ENCODE assay signal across 8 mouse cellular contexts in the genomic region with DNA sequence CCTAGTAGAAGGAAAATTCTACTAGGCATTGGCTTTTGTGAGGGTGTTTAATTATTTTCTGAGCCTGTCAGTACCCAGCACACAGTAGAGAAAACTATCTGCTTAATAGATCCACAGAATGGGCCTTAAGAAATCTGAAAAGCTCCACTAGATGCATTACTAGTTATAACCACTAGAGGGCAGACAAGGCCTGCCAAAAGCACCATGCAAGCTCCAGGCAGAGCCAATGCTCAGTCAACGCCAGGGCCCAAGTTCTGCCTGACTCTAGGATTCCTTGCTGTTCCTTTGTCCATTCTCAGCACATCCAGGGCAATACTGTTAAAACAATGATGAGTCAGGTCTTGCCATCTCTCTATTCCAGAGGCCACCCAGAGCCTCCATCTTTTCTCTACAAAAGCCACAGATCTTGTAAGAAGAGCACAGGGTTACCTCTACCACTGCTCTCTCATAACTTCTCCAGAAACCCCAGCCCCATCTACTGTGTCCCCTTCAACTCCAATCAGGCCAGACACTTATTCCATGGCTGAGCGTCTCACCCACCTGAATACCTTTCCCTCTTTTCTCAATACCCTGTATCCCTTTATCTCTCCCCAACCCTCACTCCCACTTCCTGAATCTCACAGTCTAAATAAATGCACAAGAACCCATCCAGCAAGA.
DNase-seq lines count a peak whose midpoint lies in the region; ATAC-seq and TF ChIP-seq lines count a peak whose summit lies in the region.

No protein-coding gene starts in this region.

- POLR2A ChIA-PET in Patski (lab: Charles Lee), result no interaction called here

- H3K4me3 ChIP-seq in liver, adult 2 months (ENCODE audit: insufficient read depth, low read depth, low read length), result no peak overlapping the region
- no peak overlapping the region for H3K4me3 ChIP-seq in liver, embryonic 11.5 days (ENCODE audit: low read depth, low read length)
- H3K4me3 ChIP-seq in limb, embryonic 10.5 days, result no peak overlapping the region
- no peak overlapping the region for H3K4me3 ChIP-seq in neural tube, embryonic 13.5 days

- peak; percentile 85 for TF ChIP-seq CTCF in liver, adult 2 months (IDR thresholded peaks at IDR 0.05; ENCODE audit: low read depth, low read length)
- peak; percentile 74 for TF ChIP-seq CTCF in Patski (IDR thresholded peaks at IDR 0.05)

- WGBS in liver, adult 2 months, result 28% methylated on average over 2 of the region's 2 CpGs
- WGBS in liver, embryonic 11.5 days, result 30% methylated on average over 2 of the region's 2 CpGs
- 43% methylated on average over 2 of the region's 2 CpGs for WGBS in limb, embryonic 10.5 days
- WGBS in neural tube, embryonic 13.5 days, result 29% methylated on average over 2 of the region's 2 CpGs

- H3K9ac ChIP-seq in liver, adult 2 months (ENCODE audit: low read depth, low read length), result no peak overlapping the region
- no peak overlapping the region for H3K9ac ChIP-seq in liver, embryonic 11.5 days (ENCODE audit: low read depth, low read length)
- no peak overlapping the region for H3K9ac ChIP-seq in neural tube, embryonic 13.5 days

- H3K4me1 ChIP-seq in liver, adult 2 months (ENCODE audit: control insufficient read depth, insufficient read depth, low read length), result no peaks in the 10 kb centered on the region
- H3K4me1 ChIP-seq in liver, embryonic 11.5 days (replicated peaks; ENCODE audit: control insufficient read depth, insufficient read depth, low read length), result no peaks in the 10 kb centered on the region
- H3K4me1 ChIP-seq in limb, embryonic 10.5 days, result peaks cover 18% of the 10 kb centered on the region; the same call in 1 of the 2 replicates
- peaks cover 30% of the 10 kb centered on the region for H3K4me1 ChIP-seq in neural tube, embryonic 13.5 days (replicated peaks)

- no peaks in the 10 kb centered on the region for H3K79me2 ChIP-seq in liver, adult 2 months (ENCODE audit: control insufficient read depth, insufficient read depth, low read length)

- H3K36me3 ChIP-seq in liver, adult 2 months (ENCODE audit: control insufficient read depth, insufficient read depth, low read length), result no peaks in the 10 kb centered on the region
- H3K36me3 ChIP-seq in liver, embryonic 11.5 days (ENCODE audit: control insufficient read depth, insufficient read depth, low read length), result no peaks in the 10 kb centered on the region
- no peaks in the 10 kb centered on the region for H3K36me3 ChIP-seq in limb, embryonic 10.5 days
- H3K36me3 ChIP-seq in neural tube, embryonic 13.5 days, result no peaks in the 10 kb centered on the region

- ATAC-seq in liver, embryonic 11.5 days (replicated peaks; ENCODE audit: low FRiP score), result no peak
- ATAC-seq in Patski, result no peak
- peak; percentile 77 for ATAC-seq in common myeloid progenitor, adult 5-6 weeks (replicated peaks; ENCODE audit: low read depth, poor library complexity, severe bottlenecking)
- peak; percentile 62; the same call in 1 of the 2 replicates for ATAC-seq in neural tube, embryonic 13.5 days (ENCODE audit: low read depth)

- H3K27me3 ChIP-seq in liver, adult 2 months (ENCODE audit: control insufficient read depth, insufficient read depth, low read length), result no peaks in the 10 kb centered on the region
- peaks cover 10% of the 10 kb centered on the region for H3K27me3 ChIP-seq in liver, embryonic 11.5 days (replicated peaks; ENCODE audit: control insufficient read depth, insufficient read depth, low read length)
- peaks cover 57% of the 10 kb centered on the region for H3K27me3 ChIP-seq in Patski
- H3K27me3 ChIP-seq in limb, embryonic 10.5 days (ENCODE audit: low read depth, poor library complexity, severe bottlenecking), result peaks cover 43% of the 10 kb centered on the region
- H3K27me3 ChIP-seq in neural tube, embryonic 13.5 days, result no peaks in the 10 kb centered on the region; the same call in none of the 2 replicates

- DNase-seq in liver, adult 2 months (ENCODE audit: extremely low read depth, low read depth, low spot score), result peak; percentile 56
- DNase-seq in liver, embryonic 11.5 days (ENCODE audit: low spot score), result no peak
- no peak for DNase-seq in Patski (ENCODE audit: low read depth, low spot score)
- peak; percentile 6 to 10 for DNase-seq in heart, postnatal 36 days
- DNase-seq in limb, embryonic 10.5 days (ENCODE audit: low spot score), result peak; percentile 53
- DNase-seq in T-cell, adult 2 months (ENCODE audit: low spot score), result no peak

- TF ChIP-seq POLR2A in liver, adult 2 months (IDR thresholded peaks at IDR 0.05; ENCODE audit: extremely low read depth, insufficient read depth, low read length), result no peak

- in situ Hi-C loops in Patski (cut with MboI; ENCODE audit: low pct_unique_long_range_greater_than_20kb), result loop anchor here (10.0 to 25.0 kb wide), 4 partner anchors 169 to 952 kb away; a partner anchor contains a TSS

- H3K4me2 ChIP-seq in liver, embryonic 11.5 days, result no peak overlapping the region
- H3K4me2 ChIP-seq in neural tube, embryonic 13.5 days, result no peak overlapping the region

- CTCF ChIA-PET in Patski (lab: Charles Lee), result interaction anchor here (1.3 to 1.5 kb wide), 3 partner anchors 12 to 21 kb away, joined by 3 to 4 read pairs (median 4); no protein-coding TSS in a partner anchor

- no peak overlapping the region for H3K27ac ChIP-seq in liver, adult 2 months (replicated peaks; ENCODE audit: insufficient read depth, low read depth, low read length)
- H3K27ac ChIP-seq in liver, embryonic 11.5 days (ENCODE audit: low read depth, low read length), result no peak overlapping the region
- H3K27ac ChIP-seq in limb, embryonic 10.5 days, result no peak overlapping the region
- no peak overlapping the region for H3K27ac ChIP-seq in neural tube, embryonic 13.5 days (replicated peaks)

- no peaks in the 10 kb centered on the region for H3K9me3 ChIP-seq in liver, embryonic 11.5 days (ENCODE audit: control insufficient read depth, low read length)
- no peaks in the 10 kb centered on the region for H3K9me3 ChIP-seq in limb, embryonic 10.5 days (replicated peaks)
- no peaks in the 10 kb centered on the region for H3K9me3 ChIP-seq in neural tube, embryonic 13.5 days

- intact Hi-C loops in heart, postnatal 36 days (cut with DNase I), result loop anchor here (1.0 to 10.0 kb wide), 4 partner anchors 164 to 655 kb away; a partner anchor contains a TSS

Comparison
In these comparisons a context has a peak if more than half of its experiments do, and no peak if none do; other contexts are left out.
1. DNase-seq: peak in liver, adult 2 months (single experiment), heart, postnatal 36 days (2 of 2) and limb, embryonic 10.5 days (single experiment); none in liver, embryonic 11.5 days (single experiment), Patski (single experiment) and T-cell, adult 2 months (single experiment).
2. ATAC-seq: peak in common myeloid progenitor, adult 5-6 weeks (single experiment) and neural tube, embryonic 13.5 days (single experiment); none in liver, embryonic 11.5 days (single experiment) and Patski (single experiment).